Mouse (Mus musculus) splenic B cell, adult 2 months (primary cell): ENCODE measurements around the gene Itga9.

Experiments
- DNase-seq: peaks from one replicate; pipeline ENCODE4 v3.0.0-alpha.2; 2011; ENCODE audit warnings: low read depth, low spot score
- H3K27me3 ChIP-seq: 2 replicates; pipeline ENCODE4 v1.6.1; 2012; ENCODE audit warnings: mild to moderate bottlenecking, low read length, moderate library complexity, mixed read lengths; ENCODE audit not compliant: control insufficient read depth, poor library complexity, insufficient read depth, severe bottlenecking
- H3K36me3 ChIP-seq: 2 replicates; pipeline ENCODE4 v1.6.1; 2012; ENCODE audit warnings: mild to moderate bottlenecking, low read length, moderate library complexity, mixed read lengths; ENCODE audit not compliant: control insufficient read depth, poor library complexity, insufficient read depth, severe bottlenecking

Gene Itga9

GRCm38 (mm10) chr9:118728987-118729386, 122.5 kb downstream of the Itga9 start:
- Histone ChIP-seq H3K27me3 (no peaks in the 10 kb centered on the region), H3K36me3 (no peaks in the 10 kb centered on the region)
- DNase-seq, result no peak

DNA sequence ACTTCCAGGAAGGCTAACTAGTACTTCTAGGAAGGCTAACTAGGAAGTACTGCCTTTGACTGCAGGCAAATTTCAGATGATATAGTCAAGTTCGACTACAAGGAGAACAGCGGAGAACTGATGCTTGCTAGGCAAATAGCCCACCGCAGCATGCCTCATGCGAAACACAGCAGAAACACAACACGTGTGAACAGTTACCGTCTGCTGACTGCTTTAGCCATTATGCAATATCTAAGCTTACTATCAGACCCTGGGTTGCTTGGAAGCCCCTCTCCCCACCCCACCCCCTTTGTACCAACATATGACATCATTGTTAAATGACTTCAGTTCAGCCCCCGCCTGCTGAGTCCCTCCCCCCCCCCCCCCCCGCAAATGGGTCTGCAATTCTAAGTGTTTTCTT, 123.7 kb downstream of the Itga9 start:
- Histone ChIP-seq H3K36me3 (no peaks in the 10 kb centered on the region), H3K27me3 (no peaks in the 10 kb centered on the region)
- no peak for DNase-seq

- no peak for DNase-seq
- Histone ChIP-seq H3K36me3 (no peaks in the 10 kb centered on the region), H3K27me3 (no peaks in the 10 kb centered on the region)
These were observed 124.4 kb downstream of the Itga9 start for GRCm38 (mm10) chr9:118730871-118731390.

DNA sequence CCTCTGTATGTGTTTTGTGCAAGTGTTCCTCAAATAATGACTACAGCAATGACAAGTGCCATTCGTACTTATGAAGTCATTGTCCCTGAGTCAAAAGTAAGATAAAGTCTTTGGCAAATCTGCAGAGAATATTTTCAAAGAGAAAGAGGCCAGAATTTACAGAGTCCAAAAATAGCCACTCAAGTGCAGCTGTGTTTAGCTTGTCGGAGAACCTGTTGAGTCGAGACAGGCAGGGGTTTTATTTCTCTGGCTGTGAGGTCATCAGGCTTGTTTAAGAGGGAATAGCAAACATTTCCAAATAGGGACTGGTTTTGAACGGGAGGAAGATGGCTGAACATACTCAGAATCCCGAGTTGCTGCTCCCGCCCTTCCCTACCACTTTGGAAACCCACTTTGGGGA, 125.2 kb downstream of the Itga9 start:
- Histone ChIP-seq H3K27me3 (no peaks in the 10 kb centered on the region), H3K36me3 (no peaks in the 10 kb centered on the region)
- no peak for DNase-seq

DNA sequence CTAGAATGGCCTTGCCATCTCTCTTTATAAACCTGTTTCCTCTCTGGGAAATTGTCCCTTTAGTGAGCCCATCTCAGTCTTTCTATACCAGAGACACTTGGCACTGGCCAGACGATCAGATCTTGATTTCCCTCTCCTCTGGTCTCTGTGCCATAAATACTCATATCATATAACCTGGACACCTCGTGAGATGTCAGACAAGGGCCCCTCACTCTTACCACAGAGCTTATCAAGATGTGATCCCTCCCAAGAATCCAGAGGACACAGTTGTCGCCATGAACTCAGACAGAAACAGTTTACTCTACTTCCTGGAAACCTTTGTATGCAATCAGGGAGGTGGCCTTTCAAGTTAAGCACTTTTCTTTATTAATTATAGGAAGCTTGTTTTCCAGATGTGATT, 127.1 kb downstream of the Itga9 start:
- Histone ChIP-seq H3K36me3 (no peaks in the 10 kb centered on the region), H3K27me3 (no peaks in the 10 kb centered on the region)
- DNase-seq, result no peak

DNA sequence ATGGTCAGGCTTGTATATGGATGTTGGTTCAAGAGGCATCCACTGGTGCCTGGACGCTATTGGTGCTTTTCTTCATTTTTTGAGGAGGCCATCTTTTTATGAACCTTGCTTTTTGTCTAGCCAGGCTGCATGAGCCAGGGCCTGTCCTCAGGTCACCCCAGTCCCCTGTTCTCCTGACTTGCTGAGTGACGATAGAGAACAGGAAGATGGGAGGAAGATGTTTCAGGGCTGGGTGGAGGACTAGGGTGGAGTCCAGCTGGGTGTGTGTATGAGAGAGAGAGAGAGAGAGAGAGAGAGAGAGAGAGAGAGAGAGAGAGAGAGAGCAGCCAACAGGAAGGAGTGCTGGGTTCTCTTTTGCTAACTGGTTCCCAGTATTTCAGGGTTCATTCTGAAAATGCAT, 130.6 kb downstream of the Itga9 start:
- no peaks in the 10 kb centered on the region for H3K36me3 ChIP-seq
- no peak for DNase-seq

DNA sequence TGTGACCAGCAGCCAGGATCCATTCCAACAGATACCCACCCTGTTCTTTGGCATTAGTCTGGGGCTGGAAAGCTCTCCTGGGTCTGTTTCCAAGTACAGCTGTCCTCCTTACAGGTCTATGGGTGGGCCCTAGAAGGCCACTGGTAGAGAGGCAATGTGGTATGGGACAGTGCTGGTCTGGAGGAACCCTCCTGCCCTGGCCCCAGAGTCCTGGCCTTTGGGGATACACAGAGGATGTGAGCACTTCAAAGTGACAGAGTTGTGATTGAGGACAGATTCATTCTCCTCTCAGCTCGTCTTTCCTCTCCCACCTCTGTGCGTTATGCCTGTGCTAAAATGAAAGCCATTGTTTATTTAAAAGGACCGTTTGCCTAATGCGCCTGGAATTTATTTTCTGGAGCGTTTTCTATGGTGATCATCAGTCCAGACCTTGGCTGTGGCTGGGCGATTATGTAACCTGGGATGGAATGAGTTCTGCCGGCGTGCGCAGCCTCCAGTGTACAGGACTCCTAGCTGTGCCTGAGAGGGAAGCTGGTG, 131.2 kb downstream of the Itga9 start:
- H3K36me3 ChIP-seq, result no peaks in the 10 kb centered on the region
- DNase-seq, result no peak
- no peaks in the 10 kb centered on the region for H3K27me3 ChIP-seq

More for the DNA sequence above, 130.6 kb downstream of the Itga9 start:
- no peaks in the 10 kb centered on the region for H3K27me3 ChIP-seq

DNA sequence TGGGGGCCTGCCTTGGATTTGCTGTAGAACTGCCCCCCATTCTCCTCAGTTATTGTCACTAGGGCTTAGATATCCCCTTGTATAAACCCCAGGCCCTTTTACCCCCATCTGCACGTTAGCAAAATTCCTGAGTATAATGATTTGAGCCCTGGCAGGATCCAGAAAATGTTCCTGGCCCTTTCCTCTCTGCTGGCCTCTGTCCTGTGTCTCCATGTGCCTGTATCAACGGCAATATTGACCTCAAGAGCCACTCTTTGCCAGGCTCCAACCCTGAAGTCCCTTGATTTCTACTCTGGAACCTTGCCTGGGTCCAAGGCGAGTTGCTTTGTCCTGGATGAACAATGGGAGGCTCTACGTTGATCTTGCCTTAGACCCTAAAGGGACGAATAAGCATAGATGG, 131.8 kb downstream of the Itga9 start:
- no peaks in the 10 kb centered on the region for H3K36me3 ChIP-seq
- DNase-seq, result no peak
- H3K27me3 ChIP-seq, result no peaks in the 10 kb centered on the region

- Histone ChIP-seq H3K27me3 (no peaks in the 10 kb centered on the region), H3K36me3 (no peaks in the 10 kb centered on the region)
- no peak for DNase-seq
These were observed 132.6 kb downstream of the Itga9 start for GRCm38 (mm10) chr9:118739071-118739470.

DNA sequence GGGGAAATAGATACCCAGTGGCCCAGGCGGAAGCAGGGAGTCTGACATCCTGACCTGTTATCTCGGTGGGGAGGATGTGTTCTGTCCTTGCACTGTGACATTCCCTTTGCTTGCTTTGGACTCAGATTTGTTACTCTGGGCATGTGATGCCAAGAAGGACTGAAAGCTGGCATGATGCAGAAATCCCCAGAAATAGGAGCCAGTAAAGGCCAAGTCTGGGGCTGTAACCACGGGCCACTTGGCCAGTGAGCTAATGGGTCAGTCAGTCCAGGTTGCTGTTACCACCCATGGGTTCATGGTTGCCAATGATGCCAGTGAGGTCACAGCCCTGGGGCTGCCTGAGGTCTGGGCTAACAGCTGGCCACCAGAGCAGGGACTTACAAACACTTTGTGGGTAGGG, 133.2 kb downstream of the Itga9 start:
- H3K36me3 ChIP-seq, result no peaks in the 10 kb centered on the region
- no peak for DNase-seq
- no peaks in the 10 kb centered on the region for H3K27me3 ChIP-seq

- no peak for DNase-seq
- Histone ChIP-seq H3K27me3 (no peaks in the 10 kb centered on the region), H3K36me3 (no peaks in the 10 kb centered on the region)
These were observed 134.8 kb downstream of the Itga9 start for GRCm38 (mm10) chr9:118741268-118741667.

DNA sequence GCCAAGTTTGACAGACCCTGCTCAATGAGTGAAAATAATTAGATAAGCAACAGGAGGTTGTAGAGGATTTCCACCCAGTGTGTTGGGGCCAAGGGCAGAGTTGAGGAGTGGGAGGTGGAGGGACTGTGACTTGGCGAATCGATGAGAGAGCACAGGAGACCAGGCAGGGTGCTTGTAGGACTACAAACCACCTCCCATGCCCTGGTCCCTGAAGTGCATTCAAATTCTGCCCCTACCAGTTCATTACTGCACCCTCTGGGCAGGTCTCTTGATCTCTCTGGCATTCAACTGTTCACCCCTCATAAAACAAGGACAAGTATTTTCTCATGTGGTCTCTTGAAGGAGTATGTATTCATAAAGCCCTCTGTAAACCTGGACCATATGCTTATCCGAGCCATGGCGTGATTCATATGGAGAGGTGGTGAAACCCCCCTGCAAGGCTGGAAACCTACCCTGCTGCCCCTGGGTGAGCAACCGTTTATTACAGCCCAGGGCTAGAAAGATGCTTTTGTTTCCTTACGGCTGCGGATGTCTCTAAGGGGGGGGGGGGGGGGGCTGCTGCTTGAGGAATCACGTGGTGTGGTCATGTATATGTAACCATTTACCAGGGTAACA, 143.0 kb downstream of the Itga9 start:
- Histone ChIP-seq H3K36me3 (no peaks in the 10 kb centered on the region), H3K27me3 (no peaks in the 10 kb centered on the region)
- no peak for DNase-seq

- no peaks in the 10 kb centered on the region for H3K27me3 ChIP-seq
- no peaks in the 10 kb centered on the region for H3K36me3 ChIP-seq
- DNase-seq, result no peak
These were observed 144.3 kb downstream of the Itga9 start for GRCm38 (mm10) chr9:118750828-118751227.

GRCm38 (mm10) chr9:118752376-118752775, 145.9 kb downstream of the Itga9 start:
- no peaks in the 10 kb centered on the region for H3K27me3 ChIP-seq
- no peak for DNase-seq
- H3K36me3 ChIP-seq, result no peaks in the 10 kb centered on the region

DNA sequence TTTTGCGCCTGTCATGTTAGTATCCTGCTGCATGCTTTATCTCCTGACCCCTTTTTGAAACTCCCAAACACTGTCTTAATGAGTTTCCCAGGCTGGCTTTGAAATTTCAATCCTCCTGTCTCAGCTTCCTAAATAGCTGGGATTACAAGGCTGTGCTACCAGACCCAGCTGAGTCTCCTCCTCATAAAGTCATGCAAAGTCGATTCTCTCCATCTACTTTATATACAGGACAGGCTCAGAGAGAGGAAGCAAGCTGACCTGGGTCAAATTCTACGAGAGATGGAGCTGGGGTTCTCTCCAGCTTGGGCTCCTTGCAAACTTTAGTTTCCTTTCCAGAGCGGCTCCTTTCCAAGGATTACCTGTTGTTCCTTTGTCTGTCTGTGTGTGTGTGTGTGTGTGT, 153.0 kb downstream of the Itga9 start:
- no peak for DNase-seq

More for the DNA sequence above, 153.0 kb downstream of the Itga9 start:
- Histone ChIP-seq H3K36me3 (no peaks in the 10 kb centered on the region), H3K27me3 (no peaks in the 10 kb centered on the region)
